Mouse (Mus musculus) liver, embryonic 12.5 days (tissue): Measurements from ENCODE around the gene Magoh. TPM values are rescaled to one million over a fixed set of nuclear protein-coding genes. Genes with fewer than 3 reads are reported as not detected.
A peak's percentile ranks its signal among the peaks of the same experiment; 100 is the strongest.

Experiments
- ATAC-seq: fragments of 200-750 bp; cut with Nextera tagmentation; 2 replicates; pipeline ENCODE4 v1.8.0; 2017; ENCODE audit warnings: moderate number of reproducible peaks, mild to moderate bottlenecking, moderate library complexity
- H3K27ac ChIP-seq: fragments of 300-500 bp; sonication (generic); 2 replicates; pipeline ENCODE4 v1.5.1; 2016; ENCODE audit warnings: mild to moderate bottlenecking
- H3K27me3 ChIP-seq: fragments of 300-500 bp; sonication (generic); replicated peaks from 2 replicates; pipeline ENCODE4 v1.6.1; 2016; ENCODE audit warnings: mild to moderate bottlenecking, moderate library complexity
- H3K36me3 ChIP-seq: fragments of 300-500 bp; sonication (generic); 2 replicates; pipeline ENCODE4 v1.6.1; 2016; ENCODE audit warnings: mild to moderate bottlenecking, moderate library complexity
- H3K4me1 ChIP-seq: fragments of 300-500 bp; sonication (generic); 2 replicates; pipeline ENCODE4 v1.6.1; 2016
- H3K4me2 ChIP-seq: fragments of 300-500 bp; sonication (generic); 2 replicates; pipeline ENCODE4 v1.6.1; 2016; ENCODE audit warnings: mild to moderate bottlenecking, moderate library complexity
- H3K4me3 ChIP-seq: fragments of 300-500 bp; sonication (generic); 2 replicates; pipeline ENCODE4 v1.5.1; 2016; ENCODE audit warnings: mild to moderate bottlenecking, moderate library complexity
- H3K9ac ChIP-seq: fragments of 300-500 bp; sonication (generic); 2 replicates; pipeline ENCODE4 v1.6.1; 2016; ENCODE audit warnings: mild to moderate bottlenecking, moderate library complexity
- H3K9me3 ChIP-seq: fragments of 300-500 bp; sonication (generic); replicated peaks from 2 replicates; pipeline ENCODE4 v1.6.1; 2016; ENCODE audit warnings: mild to moderate bottlenecking, moderate library complexity
- WGBS: fragments of 180-500 bp; shearing (Covaris S2); methylation state at CpG from one replicate; pipeline ENCODE4 v1.1.7; 2016; ENCODE audit not compliant: insufficient replicate concordance; 5-methylcytosine and 5-hydroxymethylcytosine counted together
- polyA plus RNA-seq: library from polyadenylated mRNA; unstranded; fragments of >200 nt; fragmentation: Nextera tagmentation; extraction: Ambion mirVana; gene quantifications from 2 replicates; pipeline ENCODE4 v1.2.1, GENCODE M21; 2016

The Magoh gene
- polyA plus RNA-seq, 1 experiment from 2014 or later: 151 TPM

GRCm38 (mm10) chr4:107928269-107928668 is 48.7 kb downstream of the Magoh start:
- Histone ChIP-seq H3K36me3 (no peaks in the 10 kb centered on the region), H3K4me3 (no peak overlapping the region), H3K9ac (no peak overlapping the region), H3K27ac (no peak overlapping the region), H3K4me1 (peaks cover 29% of the 10 kb centered on the region), H3K9me3 (no peaks in the 10 kb centered on the region), H3K4me2 (peak overlapping the region; percentile 19; the same call in 1 of the 2 replicates), H3K27me3 (no peaks in the 10 kb centered on the region)
- peak; percentile 61 for ATAC-seq
- 31% methylated on average over 2 of the region's 2 CpGs for WGBS

GRCm38 (mm10) chr4:107928726-107929125 is 49.2 kb downstream of the Magoh start:
- no peaks in the 10 kb centered on the region for H3K9me3 ChIP-seq
- H3K4me2 ChIP-seq: peak overlapping the region; percentile 19; the same call in 1 of the 2 replicates
- 55% methylated on average over 2 of the region's 2 CpGs for WGBS
- H3K27ac ChIP-seq: no peak overlapping the region
- H3K36me3 ChIP-seq: no peaks in the 10 kb centered on the region
- H3K9ac ChIP-seq: no peak overlapping the region
- no peaks in the 10 kb centered on the region for H3K27me3 ChIP-seq
- no peak overlapping the region for H3K4me3 ChIP-seq
- H3K4me1 ChIP-seq: peaks cover 30% of the 10 kb centered on the region
- no peak for ATAC-seq

- Histone ChIP-seq H3K4me2 (no peak overlapping the region), H3K36me3 (no peaks in the 10 kb centered on the region), H3K27ac (no peak overlapping the region), H3K9me3 (no peaks in the 10 kb centered on the region), H3K4me1 (peaks cover 26% of the 10 kb centered on the region), H3K4me3 (no peak overlapping the region), H3K27me3 (no peaks in the 10 kb centered on the region; the same call in 1 of the 2 replicates), H3K9ac (no peak overlapping the region)
- WGBS: 64% methylated on average over 3 of the region's 3 CpGs
- ATAC-seq: no peak
These were observed 51.9 kb downstream of the Magoh start for GRCm38 (mm10) chr4:107931453-107931852.

GRCm38 (mm10) chr4:107933239-107933638 is 53.7 kb downstream of the Magoh start:
- WGBS: 65% methylated on average over 8 of the region's 8 CpGs
- Histone ChIP-seq H3K4me1 (peaks cover 17% of the 10 kb centered on the region), H3K9ac (no peak overlapping the region), H3K36me3 (no peaks in the 10 kb centered on the region), H3K27ac (no peak overlapping the region), H3K27me3 (no peaks in the 10 kb centered on the region; the same call in 1 of the 2 replicates), H3K4me3 (no peak overlapping the region), H3K4me2 (no peak overlapping the region), H3K9me3 (no peaks in the 10 kb centered on the region)
- no peak for ATAC-seq

GRCm38 (mm10) chr4:107935254-107935653 is 55.7 kb downstream of the Magoh start:
- Histone ChIP-seq H3K27ac (no peak overlapping the region), H3K27me3 (peaks cover 4% of the 10 kb centered on the region; the same call in 1 of the 2 replicates), H3K9ac (no peak overlapping the region), H3K4me3 (no peak overlapping the region), H3K4me2 (no peak overlapping the region), H3K4me1 (peaks cover 9% of the 10 kb centered on the region), H3K9me3 (no peaks in the 10 kb centered on the region), H3K36me3 (no peaks in the 10 kb centered on the region)
- ATAC-seq: no peak
- WGBS: 33% methylated on average over 3 of the region's 3 CpGs

Other genes starting within 250 kb of the Magoh start
- gene Dmrtb1, start 195.5 kb upstream of the Magoh start, polyA plus RNA-seq: not detected in 2 replicates
- 7.6 and 8.5 TPM in 2 replicates for gene Lrp8, start 77.5 kb upstream of the Magoh start, polyA plus RNA-seq
- gene 0610037L13Rik, start 10.1 kb downstream of the Magoh start, polyA plus RNA-seq: 54.1 and 59.0 TPM in 2 replicates
- gene Cpt2, start 43.9 kb downstream of the Magoh start, polyA plus RNA-seq: 40.1 and 42.7 TPM in 2 replicates
- gene Slc1a7, start 88.6 kb downstream of the Magoh start, polyA plus RNA-seq: not detected in 2 replicates
- gene Podn, start 216.7 kb downstream of the Magoh start, polyA plus RNA-seq: 0.10 and 0.23 TPM in 2 replicates